Mouse (Mus musculus): Measurements from ENCODE around the gene Nup93. TPM values are rescaled to one million over a fixed set of nuclear protein-coding genes. Genes with fewer than 3 reads are reported as not detected.

Nup93 gene
- polyA plus RNA-seq, 1 experiment, result 28.1 TPM

DNA sequence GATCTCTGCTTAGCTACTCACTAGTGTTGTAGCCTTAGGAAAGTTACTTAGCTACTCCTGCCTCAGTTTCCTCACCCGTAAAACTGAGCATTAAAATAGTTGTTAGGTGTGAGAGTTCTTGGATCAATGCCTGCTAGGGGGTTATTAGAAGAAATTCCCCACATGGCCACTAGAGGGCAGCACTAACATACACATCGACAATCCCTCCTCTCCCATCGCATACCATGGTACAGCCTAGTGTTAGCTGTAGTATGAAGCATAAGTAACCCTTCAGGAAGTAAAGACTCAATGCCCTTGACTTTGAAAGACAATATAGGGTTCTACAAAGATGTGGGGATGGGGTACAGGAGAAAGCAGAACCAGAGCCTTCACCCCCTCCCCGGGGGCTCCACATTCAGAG is 116.4 kb downstream of the Nup93 start:
- Histone ChIP-seq H3K4me1 (replicated peaks; ENCODE audit: control insufficient read depth, insufficient read depth, low read length) (no peaks in the 10 kb centered on the region), H3K36me3 (ENCODE audit: control insufficient read depth, insufficient read depth, low read length) (no peaks in the 10 kb centered on the region), H3K27me3 (ENCODE audit: control insufficient read depth, insufficient read depth, low read length) (no peaks in the 10 kb centered on the region), H3K4me3 (ENCODE audit: control insufficient read depth, insufficient read depth, low read length) (no peak overlapping the region), H3K27ac (ENCODE audit: control insufficient read depth, insufficient read depth, low read length) (no peak overlapping the region)
- WGBS, result 23% methylated on average over 4 of the region's 4 CpGs
- DNase-seq, result peak; percentile 54
- TF ChIP-seq CTCF (IDR thresholded peaks at IDR 0.05; ENCODE audit: borderline replicate concordance, control insufficient read depth, extremely low read depth, insufficient read depth, low read length, poor library complexity) (no peak), POLR2A (IDR thresholded peaks at IDR 0.05; ENCODE audit: control insufficient read depth, extremely low read depth, insufficient read depth, low read length, poor library complexity) (no peak)

DNA sequence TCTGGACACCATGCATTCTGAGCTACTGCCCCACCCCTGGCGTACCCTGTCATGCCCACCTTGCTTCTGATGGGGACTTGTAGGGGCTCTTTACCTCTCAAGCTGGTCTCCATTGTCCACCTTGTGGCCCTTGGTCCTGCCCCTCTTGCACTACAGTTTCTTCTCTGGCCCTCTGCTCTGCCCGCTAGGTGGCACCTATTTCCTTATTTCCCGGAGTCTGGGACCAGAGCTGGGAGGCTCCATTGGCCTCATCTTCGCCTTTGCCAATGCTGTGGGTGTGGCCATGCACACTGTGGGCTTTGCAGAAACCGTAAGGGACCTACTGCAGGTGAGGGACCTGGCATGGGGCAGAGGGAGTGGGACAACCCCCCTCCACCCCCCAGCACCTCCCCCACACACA is 119.0 kb downstream of the Nup93 start:
- Histone ChIP-seq H3K27ac (ENCODE audit: control insufficient read depth, insufficient read depth, low read length) (no peak overlapping the region), H3K36me3 (ENCODE audit: control insufficient read depth, insufficient read depth, low read length) (no peaks in the 10 kb centered on the region), H3K27me3 (ENCODE audit: control insufficient read depth, insufficient read depth, low read length) (no peaks in the 10 kb centered on the region), H3K4me3 (ENCODE audit: control insufficient read depth, insufficient read depth, low read length) (no peak overlapping the region), H3K4me1 (replicated peaks; ENCODE audit: control insufficient read depth, insufficient read depth, low read length) (0 out of 2 replicates have a peak, but pooled peaks cover 3% of the 10 kb centered on the region)
- 70% methylated on average over 5 of the region's 5 CpGs for WGBS
- DNase-seq, result no peak
- no peak for TF ChIP-seq CTCF (IDR thresholded peaks at IDR 0.05; ENCODE audit: borderline replicate concordance, control insufficient read depth, extremely low read depth, insufficient read depth, low read length, poor library complexity)
- no peak for TF ChIP-seq POLR2A (IDR thresholded peaks at IDR 0.05; ENCODE audit: control insufficient read depth, extremely low read depth, insufficient read depth, low read length, poor library complexity)

DNA sequence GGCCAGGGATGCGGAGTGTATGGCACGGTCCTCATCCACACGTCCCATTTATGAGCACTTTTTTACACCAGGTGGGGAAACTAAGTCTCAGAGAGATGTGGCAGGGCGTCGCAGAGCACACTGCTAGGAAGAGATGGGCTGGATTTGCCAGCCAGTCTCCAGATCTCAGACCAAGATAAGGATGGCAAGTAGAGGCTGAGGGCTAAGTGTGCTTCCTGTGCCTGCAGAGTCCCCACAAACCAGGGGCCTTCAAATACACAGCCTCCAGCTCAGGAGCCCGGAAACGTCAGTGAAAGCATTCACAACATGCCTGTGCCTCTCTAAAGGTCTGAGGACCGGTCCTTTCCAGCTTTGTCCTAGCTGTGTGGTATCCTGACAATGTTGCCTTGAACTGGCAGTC is 123.2 kb downstream of the Nup93 start:
- Histone ChIP-seq H3K4me1 (replicated peaks; ENCODE audit: control insufficient read depth, insufficient read depth, low read length) (peaks cover 3% of the 10 kb centered on the region; the same call in 1 of the 2 replicates), H3K4me3 (ENCODE audit: control insufficient read depth, insufficient read depth, low read length) (no peak overlapping the region), H3K36me3 (ENCODE audit: control insufficient read depth, insufficient read depth, low read length) (no peaks in the 10 kb centered on the region), H3K27me3 (ENCODE audit: control insufficient read depth, insufficient read depth, low read length) (no peaks in the 10 kb centered on the region), H3K27ac (ENCODE audit: control insufficient read depth, insufficient read depth, low read length) (no peak overlapping the region)
- WGBS, result 39% methylated on average over 8 of the region's 8 CpGs
- TF ChIP-seq CTCF (IDR thresholded peaks at IDR 0.05; ENCODE audit: borderline replicate concordance, control insufficient read depth, extremely low read depth, insufficient read depth, low read length, poor library complexity) (no peak), POLR2A (IDR thresholded peaks at IDR 0.05; ENCODE audit: control insufficient read depth, extremely low read depth, insufficient read depth, low read length, poor library complexity) (no peak)
- no peak for DNase-seq

DNA sequence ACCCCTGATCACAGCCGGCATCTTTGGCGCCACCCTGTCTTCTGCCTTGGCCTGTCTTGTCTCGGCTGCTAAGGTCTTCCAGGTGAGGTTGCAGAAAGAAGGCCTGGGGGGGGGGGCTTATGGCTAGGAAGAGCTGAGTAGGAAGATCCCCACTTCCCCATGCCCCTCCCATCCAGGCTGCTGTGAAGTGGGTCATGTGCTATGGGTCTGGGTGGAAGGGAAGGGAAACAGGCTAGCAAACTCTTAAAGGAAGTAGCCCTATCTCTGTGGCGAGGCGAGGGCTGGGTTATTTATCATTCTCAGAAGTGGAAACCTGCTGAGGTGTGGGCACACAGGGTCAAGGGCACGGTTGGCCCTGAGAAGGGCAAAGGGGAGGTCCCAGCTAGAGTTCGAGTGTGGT is 126.4 kb downstream of the Nup93 start:
- H3K4me1 ChIP-seq (replicated peaks; ENCODE audit: control insufficient read depth, insufficient read depth, low read length), result peaks cover 7% of the 10 kb centered on the region
- no peaks in the 10 kb centered on the region for H3K27me3 ChIP-seq (ENCODE audit: control insufficient read depth, insufficient read depth, low read length)
- H3K36me3 ChIP-seq (ENCODE audit: control insufficient read depth, insufficient read depth, low read length), result no peaks in the 10 kb centered on the region
- H3K4me3 ChIP-seq (ENCODE audit: control insufficient read depth, insufficient read depth, low read length), result no peak overlapping the region
- no peak overlapping the region for H3K27ac ChIP-seq (ENCODE audit: control insufficient read depth, insufficient read depth, low read length)
- no peak for DNase-seq
- TF ChIP-seq CTCF (IDR thresholded peaks at IDR 0.05; ENCODE audit: borderline replicate concordance, control insufficient read depth, extremely low read depth, insufficient read depth, low read length, poor library complexity) (no peak), POLR2A (IDR thresholded peaks at IDR 0.05; ENCODE audit: control insufficient read depth, extremely low read depth, insufficient read depth, low read length, poor library complexity) (no peak)
- 65% methylated on average over 7 of the region's 7 CpGs for WGBS

DNA sequence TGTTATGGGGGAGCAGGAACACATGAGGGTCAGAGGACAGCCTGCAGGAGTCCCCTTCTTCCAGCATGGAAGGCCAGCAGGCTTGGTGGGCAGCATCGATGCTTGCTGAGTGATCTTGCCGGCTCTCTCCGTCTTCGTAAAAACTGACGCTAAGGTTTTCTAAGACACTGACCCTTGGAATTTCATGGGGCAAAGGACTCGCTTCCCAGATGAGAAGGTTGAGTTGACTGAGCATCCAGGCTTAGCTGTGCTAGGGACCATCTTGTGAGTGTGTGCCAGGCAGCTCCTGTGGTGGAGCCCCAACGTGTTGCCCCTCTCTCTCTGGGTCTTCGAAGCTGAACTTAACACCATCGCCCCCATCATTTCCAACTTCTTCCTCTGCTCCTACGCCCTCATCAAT is 128.3 kb downstream of the Nup93 start:
- H3K27ac ChIP-seq (ENCODE audit: control insufficient read depth, insufficient read depth, low read length), result no peak overlapping the region
- peaks cover 13% of the 10 kb centered on the region for H3K4me1 ChIP-seq (replicated peaks; ENCODE audit: control insufficient read depth, insufficient read depth, low read length)
- DNase-seq, result no peak
- 95% methylated on average over 10 of the region's 10 CpGs for WGBS
- TF ChIP-seq POLR2A (IDR thresholded peaks at IDR 0.05; ENCODE audit: control insufficient read depth, extremely low read depth, insufficient read depth, low read length, poor library complexity) (no peak), CTCF (IDR thresholded peaks at IDR 0.05; ENCODE audit: borderline replicate concordance, control insufficient read depth, extremely low read depth, insufficient read depth, low read length, poor library complexity) (no peak)
- no peaks in the 10 kb centered on the region for H3K27me3 ChIP-seq (ENCODE audit: control insufficient read depth, insufficient read depth, low read length)
- H3K36me3 ChIP-seq (ENCODE audit: control insufficient read depth, insufficient read depth, low read length), result no peaks in the 10 kb centered on the region
- no peak overlapping the region for H3K4me3 ChIP-seq (ENCODE audit: control insufficient read depth, insufficient read depth, low read length)

DNA sequence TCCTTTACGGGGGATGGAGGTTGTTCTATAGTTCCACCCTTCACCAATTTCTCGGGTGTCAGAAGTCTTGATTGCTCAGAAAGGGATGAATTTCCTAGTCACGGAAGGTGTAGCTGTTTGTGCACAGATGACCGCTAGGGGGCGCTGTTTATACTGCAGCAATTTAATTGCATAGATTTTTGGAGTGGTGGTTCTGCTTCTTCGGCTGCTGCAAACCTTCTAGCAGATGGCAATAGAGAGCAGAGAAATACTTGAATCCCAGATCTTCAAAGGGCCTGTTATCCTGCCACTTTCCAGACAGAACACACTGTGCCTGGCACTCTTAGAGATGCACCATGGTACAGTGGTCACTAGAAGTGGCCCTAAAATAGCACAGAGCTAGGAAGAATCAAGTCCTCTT is 128.9 kb downstream of the Nup93 start:
- Histone ChIP-seq H3K27me3 (ENCODE audit: control insufficient read depth, insufficient read depth, low read length) (no peaks in the 10 kb centered on the region), H3K27ac (ENCODE audit: control insufficient read depth, insufficient read depth, low read length) (no peak overlapping the region), H3K4me3 (ENCODE audit: control insufficient read depth, insufficient read depth, low read length) (no peak overlapping the region), H3K4me1 (replicated peaks; ENCODE audit: control insufficient read depth, insufficient read depth, low read length) (peaks cover 17% of the 10 kb centered on the region), H3K36me3 (ENCODE audit: control insufficient read depth, insufficient read depth, low read length) (no peaks in the 10 kb centered on the region)
- WGBS, result 2% methylated on average over 6 of the region's 6 CpGs
- peak; percentile 83 for DNase-seq
- TF ChIP-seq CTCF (IDR thresholded peaks at IDR 0.05; ENCODE audit: borderline replicate concordance, control insufficient read depth, extremely low read depth, insufficient read depth, low read length, poor library complexity) (no peak), POLR2A (IDR thresholded peaks at IDR 0.05; ENCODE audit: control insufficient read depth, extremely low read depth, insufficient read depth, low read length, poor library complexity) (no peak)

DNA sequence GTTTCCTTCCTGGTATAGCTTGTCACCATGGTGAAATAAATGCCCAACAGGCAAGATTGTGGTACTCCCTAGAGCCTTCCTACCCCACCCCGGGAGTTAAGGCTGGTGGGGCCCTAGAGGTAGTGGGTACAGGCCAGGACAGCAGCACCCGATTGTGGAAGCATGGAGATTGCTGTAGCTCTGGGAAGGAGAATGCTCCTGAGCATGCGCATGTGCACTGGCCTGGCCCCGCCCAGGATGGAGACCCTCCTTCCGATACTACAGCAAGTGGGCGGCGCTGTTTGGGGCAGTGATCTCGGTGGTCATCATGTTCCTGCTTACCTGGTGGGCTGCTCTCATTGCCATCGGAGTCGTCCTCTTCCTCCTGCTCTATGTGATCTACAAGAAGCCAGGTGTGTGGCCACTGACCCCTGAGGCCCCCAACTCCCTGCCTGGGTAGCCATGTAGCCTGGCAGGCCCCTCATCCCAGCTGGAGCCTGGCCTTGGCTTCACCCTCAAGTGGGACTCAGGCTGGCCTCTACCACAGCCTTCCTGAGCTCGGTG is 129.5 kb downstream of the Nup93 start:
- Histone ChIP-seq H3K4me1 (replicated peaks; ENCODE audit: control insufficient read depth, insufficient read depth, low read length) (peaks cover 22% of the 10 kb centered on the region), H3K4me3 (ENCODE audit: control insufficient read depth, insufficient read depth, low read length) (no peak overlapping the region), H3K27ac (ENCODE audit: control insufficient read depth, insufficient read depth, low read length) (no peak overlapping the region), H3K36me3 (ENCODE audit: control insufficient read depth, insufficient read depth, low read length) (no peaks in the 10 kb centered on the region), H3K27me3 (ENCODE audit: control insufficient read depth, insufficient read depth, low read length) (no peaks in the 10 kb centered on the region)
- no peak for TF ChIP-seq CTCF (IDR thresholded peaks at IDR 0.05; ENCODE audit: borderline replicate concordance, control insufficient read depth, extremely low read depth, insufficient read depth, low read length, poor library complexity)
- TF ChIP-seq POLR2A (IDR thresholded peaks at IDR 0.05; ENCODE audit: control insufficient read depth, extremely low read depth, insufficient read depth, low read length, poor library complexity), result no peak
- WGBS, result 92% methylated on average over 11 of the region's 11 CpGs
- no peak for DNase-seq

All from thymus, adult 2 months (tissue).